Mouse (Mus musculus): ENCODE data around the gene Rasd1. TPM values are rescaled to one million over a fixed set of nuclear protein-coding genes. Genes with fewer than 3 reads are reported as not detected.

Rasd1 gene
- total RNA-seq, 4 experiments from 2014 or later = 3.8 to 8.3 (median 5.3) TPM

Other genes starting within 250 kb of the Rasd1 start
- 1 to 10 TPM in 2 of 4 experiments, under 1 TPM in 2; 0.60 to 1.2 (median 0.89) TPM for gene Pld6, start 177.3 kb downstream of the Rasd1 start, total RNA-seq (2022)
- 10 to 100 TPM; 26.7 to 46.9 (median 42.1) TPM for gene Flcn, start 154.9 kb downstream of the Rasd1 start, total RNA-seq (2022)
- gene Nt5m, start 125.5 kb downstream of the Rasd1 start, total RNA-seq (2022) = 10 to 100 TPM; 24.3 to 32.0 (median 26.8) TPM
- 10 to 100 TPM; 71.2 to 74.2 (median 72.7) TPM for gene Cops3, start 125.1 kb downstream of the Rasd1 start, total RNA-seq (2022)
- 10 to 100 TPM; 24.0 to 33.6 (median 30.4) TPM for gene Med9, start 16.7 kb downstream of the Rasd1 start, total RNA-seq (2022)
- 1 to 10 TPM; 1.6 to 2.6 (median 2.1) TPM for gene Pemt, start 81.5 kb upstream of the Rasd1 start, total RNA-seq (2022)
- 10 to 100 TPM; 20.4 to 25.3 (median 22.5) TPM for gene Rai1, start 140.1 kb upstream of the Rasd1 start, total RNA-seq (2022)

All from heart, adult 8-10 months (tissue).